Mouse (Mus musculus) intestine, embryonic 16.5 days (tissue): Measurements from ENCODE around the gene Ggcx. TPM values are rescaled to one million over a fixed set of nuclear protein-coding genes. Genes with fewer than 3 reads are reported as not detected.
A peak's percentile ranks its signal among the peaks of the same experiment; 100 is the strongest.
"Not testable (repeated sequence)": the region's sequence is repeated elsewhere in the genome, so short reads cannot be mapped to it uniquely, and the experiment has no call there.

Experiments
- ATAC-seq: fragments of 200-750 bp; cut with Nextera tagmentation; 2 replicates; pipeline ENCODE4 v1.8.0; 2017; ENCODE audit warnings: moderate TSS enrichment, moderate library complexity
- H3K27ac ChIP-seq: fragments of 300-500 bp; sonication (generic); 2 replicates; pipeline ENCODE4 v1.5.1; 2014; ENCODE audit warnings: mild to moderate bottlenecking, low read length
- H3K27me3 ChIP-seq: fragments of 300-500 bp; sonication (generic); replicated peaks from 2 replicates; pipeline ENCODE4 v1.6.1; 2014; ENCODE audit warnings: low read length, control low read depth, mixed read lengths; ENCODE audit not compliant: control insufficient read depth, insufficient read depth
- H3K36me3 ChIP-seq: fragments of 300-500 bp; sonication (generic); 2 replicates; pipeline ENCODE4 v1.6.1; 2014; ENCODE audit warnings: low read length, control low read depth; ENCODE audit not compliant: control insufficient read depth, insufficient read depth
- H3K4me1 ChIP-seq: fragments of 300-500 bp; sonication (generic); 2 replicates; pipeline ENCODE4 v1.6.1; 2014; ENCODE audit warnings: low read length, control low read depth, mixed read lengths; ENCODE audit not compliant: control insufficient read depth, insufficient read depth
- H3K4me2 ChIP-seq: fragments of 300-500 bp; sonication (generic); 2 replicates; pipeline ENCODE4 v1.6.1; 2014; ENCODE audit warnings: low read depth, low read length, control low read depth
- H3K4me3 ChIP-seq: fragments of 300-500 bp; sonication (generic); 2 replicates; pipeline ENCODE4 v1.5.1; 2014; ENCODE audit warnings: mild to moderate bottlenecking, low read length
- H3K9ac ChIP-seq: fragments of 300-500 bp; sonication (generic); 2 replicates; pipeline ENCODE4 v1.6.1; 2014; ENCODE audit warnings: low read depth, low read length
- H3K9me3 ChIP-seq: fragments of 300-500 bp; sonication (generic); 2 replicates; pipeline ENCODE4 v1.6.1; 2016; ENCODE audit warnings: low read length, control low read depth; ENCODE audit not compliant: control insufficient read depth
- WGBS: fragments of 180-500 bp; shearing (Covaris S2); extraction: QIAGEN DNeasy Blood & Tissue Kit; methylation state at CpG from one replicate; pipeline ENCODE4 v1.1.7; 2014; 5-methylcytosine and 5-hydroxymethylcytosine counted together
- polyA plus RNA-seq: library from polyadenylated mRNA; unstranded; fragments of >200 nt; fragmentation: Nextera tagmentation; extraction: Ambion mirVana; gene quantifications from 2 replicates; pipeline ENCODE4 v1.2.1, GENCODE M21; 2015

Ggcx gene
- polyA plus RNA-seq, 1 experiment from 2014 or later: 23.7 TPM

GRCm38 (mm10) chr6:72462550-72463257 is 48.6 kb downstream of the Ggcx start:
- WGBS: 82% methylated on average over 5 of the region's 5 CpGs
- not testable (repeated sequence) for ATAC-seq, H3K36me3 ChIP-seq, H3K4me2 ChIP-seq, H3K27ac ChIP-seq, H3K9me3 ChIP-seq, H3K4me3 ChIP-seq, H3K27me3 ChIP-seq, H3K9ac ChIP-seq
- peaks cover 31% of the 10 kb centered on the region for H3K4me1 ChIP-seq

- Histone ChIP-seq H3K36me3 (no peaks in the 10 kb centered on the region), H3K27me3 (no peaks in the 10 kb centered on the region), H3K9ac (no peak overlapping the region), H3K27ac (peak overlapping the region; percentile 16; the same call in 1 of the 2 replicates), H3K4me1 (peaks cover 18% of the 10 kb centered on the region), H3K9me3 (no peaks in the 10 kb centered on the region), H3K4me3 (no peak overlapping the region), H3K4me2 (0 out of 2 replicates have a peak overlapping the region, but pooled peaks have one; percentile 17)
- peak; percentile 76 for ATAC-seq
- WGBS: 40% methylated on average over 8 of the region's 8 CpGs
Measured at GRCm38 (mm10) chr6:72465361-72466157, 51.5 kb downstream of the Ggcx start.

- Histone ChIP-seq H3K9me3 (no peaks in the 10 kb centered on the region), H3K4me1 (peaks cover 13% of the 10 kb centered on the region), H3K9ac (no peak overlapping the region), H3K4me2 (no peak overlapping the region), H3K27ac (no peak overlapping the region), H3K36me3 (no peaks in the 10 kb centered on the region), H3K27me3 (no peaks in the 10 kb centered on the region), H3K4me3 (no peak overlapping the region)
- peak; percentile 21; the same call in 1 of the 2 replicates for ATAC-seq
- WGBS: 68% methylated on average over 4 of the region's 4 CpGs
Measured at GRCm38 (mm10) chr6:72466171-72466570, 52.1 kb downstream of the Ggcx start.

GRCm38 (mm10) chr6:72473264-72474041 is 59.3 kb downstream of the Ggcx start:
- Histone ChIP-seq H3K9me3 (no peaks in the 10 kb centered on the region), H3K4me3 (no peak overlapping the region), H3K27me3 (no peaks in the 10 kb centered on the region), H3K36me3 (no peaks in the 10 kb centered on the region), H3K9ac (no peak overlapping the region), H3K4me2 (no peak overlapping the region), H3K27ac (peak overlapping the region; percentile 40), H3K4me1 (peaks cover 7% of the 10 kb centered on the region)
- peak; percentile 75 for ATAC-seq
- 53% methylated on average over 14 of the region's 14 CpGs for whole genome bisulfite sequencing

- no peak for ATAC-seq
- H3K9me3 ChIP-seq: no peaks in the 10 kb centered on the region
- WGBS: 68% methylated on average over 4 of the region's 4 CpGs
Measured at GRCm38 (mm10) chr6:72475221-72475985, 61.3 kb downstream of the Ggcx start.

GRCm38 (mm10) chr6:72476836-72477235 is 62.7 kb downstream of the Ggcx start:
- no peaks in the 10 kb centered on the region for H3K36me3 ChIP-seq
- WGBS: 88% methylated on average over 5 of the region's 5 CpGs
- no peak for ATAC-seq

More at GRCm38 (mm10) chr6:72475221-72475985, 61.3 kb downstream of the Ggcx start:
- H3K27ac ChIP-seq: no peak overlapping the region
- H3K9ac ChIP-seq: no peak overlapping the region
- H3K27me3 ChIP-seq: no peaks in the 10 kb centered on the region
- no peaks in the 10 kb centered on the region for H3K36me3 ChIP-seq
- peaks cover 7% of the 10 kb centered on the region for H3K4me1 ChIP-seq
- H3K4me3 ChIP-seq: no peak overlapping the region
- no peak overlapping the region for H3K4me2 ChIP-seq

GRCm38 (mm10) chr6:72477621-72478020 is 63.5 kb downstream of the Ggcx start:
- H3K4me1 ChIP-seq: peaks cover 7% of the 10 kb centered on the region
- no peak overlapping the region for H3K27ac ChIP-seq
- no peak overlapping the region for H3K9ac ChIP-seq
- no peaks in the 10 kb centered on the region for H3K9me3 ChIP-seq
- H3K27me3 ChIP-seq: no peaks in the 10 kb centered on the region
- H3K36me3 ChIP-seq: no peaks in the 10 kb centered on the region
- WGBS: 85% methylated on average over 3 of the region's 3 CpGs
- no peak overlapping the region for H3K4me3 ChIP-seq
- H3K4me2 ChIP-seq: no peak overlapping the region
- ATAC-seq: no peak

More at GRCm38 (mm10) chr6:72476836-72477235, 62.7 kb downstream of the Ggcx start:
- Histone ChIP-seq H3K9ac (no peak overlapping the region), H3K27ac (no peak overlapping the region), H3K4me2 (no peak overlapping the region), H3K27me3 (no peaks in the 10 kb centered on the region), H3K4me1 (peaks cover 7% of the 10 kb centered on the region), H3K9me3 (no peaks in the 10 kb centered on the region), H3K4me3 (no peak overlapping the region)

- not testable (repeated sequence) for H3K4me1 ChIP-seq, H3K9ac ChIP-seq, H3K27me3 ChIP-seq, H3K36me3 ChIP-seq, ATAC-seq, H3K27ac ChIP-seq, H3K9me3 ChIP-seq, H3K4me2 ChIP-seq, H3K4me3 ChIP-seq
- 94% methylated on average over 3 of the region's 3 CpGs for WGBS
Measured at GRCm38 (mm10) chr6:72478691-72479090, 64.6 kb downstream of the Ggcx start.
